Mouse (Mus musculus) liver, postnatal 0 days (tissue): Measurements from ENCODE around the gene Dph2.

Experiments used
- CTCF ChIP-seq: sonication (generic); IDR thresholded peaks from 2 replicates; pipeline ENCODE4 v1.5.1; 2016; ENCODE audit warnings: antibody characterized with exemption, low read depth
- EP300 ChIP-seq: IDR thresholded peaks from 2 replicates; pipeline ENCODE4 v1.6.1; 2016; ENCODE audit warnings: antibody characterized with exemption, low read depth, mild to moderate bottlenecking

GRCm38 (mm10) chr4:117891738-117892161, at the start of gene Dph2:
- no peak for TF ChIP-seq CTCF
- no peak for TF ChIP-seq EP300
